Mouse (Mus musculus) lung, postnatal 0 days (tissue): ENCODE results near the gene Tac1.

Source experiments
- CTCF ChIP-seq: IDR thresholded peaks from 2 replicates; pipeline ENCODE4 v1.5.1; 2016; ENCODE audit warnings: antibody characterized with exemption, mild to moderate bottlenecking
- EP300 ChIP-seq: IDR thresholded peaks from 2 replicates; pipeline ENCODE4 v1.6.1; 2016; ENCODE audit warnings: antibody characterized with exemption, mild to moderate bottlenecking, control low read depth

GRCm38 (mm10) chr6:7558164-7558563, 3.5 kb downstream of the Tac1 start:
- TF ChIP-seq CTCF (no peak), EP300 (no peak)
